Mouse (Mus musculus): ENCODE results near the gene Slc27a4.

Gene Slc27a4

DNA sequence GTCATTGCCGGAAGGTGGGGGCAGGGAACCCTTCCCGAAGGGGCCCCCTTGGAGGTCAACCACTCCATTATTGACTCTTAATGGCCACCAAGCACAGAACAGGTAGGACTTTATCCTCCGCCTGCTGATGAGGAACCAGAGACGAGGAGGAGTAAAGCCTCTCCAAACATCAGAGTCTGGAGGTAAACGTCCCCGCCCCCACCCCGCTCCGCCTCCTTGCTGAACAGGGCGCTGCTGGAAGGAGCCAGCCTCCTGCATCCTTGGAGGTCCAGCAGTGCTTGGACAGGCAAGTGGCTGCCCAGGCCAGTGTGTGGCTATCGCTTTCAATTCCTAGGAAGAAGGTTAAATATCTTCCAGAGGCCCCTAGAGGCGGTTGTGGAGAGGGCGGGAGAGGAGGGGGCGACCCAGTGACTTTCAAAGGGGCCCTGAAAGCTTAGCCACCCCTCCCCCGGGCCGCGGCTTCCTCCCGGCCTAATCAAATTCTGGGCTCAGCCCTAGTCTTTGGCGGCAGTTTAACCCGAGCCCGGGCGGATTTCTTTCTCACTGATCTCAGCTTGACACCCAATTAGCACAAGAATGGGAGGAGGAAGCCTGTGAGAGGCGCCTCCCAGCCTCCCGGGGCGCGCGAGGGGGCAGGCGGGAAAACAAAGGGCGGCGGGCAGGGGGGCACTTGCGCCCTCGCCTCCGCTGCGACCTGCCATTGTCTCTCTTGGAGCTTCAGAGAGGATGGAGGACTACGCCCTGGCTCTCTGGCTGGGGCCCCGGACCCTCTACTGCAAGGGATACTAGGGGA is 17.8 kb downstream of the Slc27a4 start, which contains the start of gene Urm1:
Gene Urm1, plus strand, starts transcription at position 51 of the 793 bp plus-strand sequence.
- peak in 1 of 2 experiments; percentile 42 for DNase-seq (ENCODE audit: low spot score in 2 of 2)

DNA sequence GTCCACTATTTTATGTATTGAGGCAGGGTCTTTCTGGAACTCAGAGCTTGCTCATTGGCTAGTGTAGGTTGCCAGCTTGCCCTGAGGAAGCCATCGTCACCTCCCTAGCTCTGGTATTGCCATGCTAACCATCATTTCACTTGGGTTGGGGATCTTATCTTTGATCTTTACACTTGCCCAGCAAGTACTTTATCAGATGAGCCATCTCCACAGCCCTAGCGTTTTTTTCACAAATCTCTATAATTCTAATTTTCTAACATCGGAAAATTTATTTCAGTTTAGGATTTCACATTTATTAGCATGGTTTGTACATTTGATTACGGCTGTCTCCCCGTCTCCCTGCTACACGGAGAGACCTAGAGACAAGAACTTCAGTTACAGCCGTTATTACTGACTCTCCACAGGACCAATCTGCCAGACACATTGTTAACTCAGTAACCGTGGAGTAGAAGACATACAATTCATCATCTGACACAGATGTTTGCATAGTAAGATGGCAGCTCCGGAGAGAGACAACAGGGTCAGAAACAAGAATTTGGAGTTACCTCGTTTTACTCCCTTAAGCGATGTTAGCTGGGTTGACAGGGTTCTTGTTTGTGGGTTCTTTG is 24.0 kb downstream of the Slc27a4 start:
- DNase-seq (ENCODE audit: low spot score in 2 of 2), result no peak

DNA sequence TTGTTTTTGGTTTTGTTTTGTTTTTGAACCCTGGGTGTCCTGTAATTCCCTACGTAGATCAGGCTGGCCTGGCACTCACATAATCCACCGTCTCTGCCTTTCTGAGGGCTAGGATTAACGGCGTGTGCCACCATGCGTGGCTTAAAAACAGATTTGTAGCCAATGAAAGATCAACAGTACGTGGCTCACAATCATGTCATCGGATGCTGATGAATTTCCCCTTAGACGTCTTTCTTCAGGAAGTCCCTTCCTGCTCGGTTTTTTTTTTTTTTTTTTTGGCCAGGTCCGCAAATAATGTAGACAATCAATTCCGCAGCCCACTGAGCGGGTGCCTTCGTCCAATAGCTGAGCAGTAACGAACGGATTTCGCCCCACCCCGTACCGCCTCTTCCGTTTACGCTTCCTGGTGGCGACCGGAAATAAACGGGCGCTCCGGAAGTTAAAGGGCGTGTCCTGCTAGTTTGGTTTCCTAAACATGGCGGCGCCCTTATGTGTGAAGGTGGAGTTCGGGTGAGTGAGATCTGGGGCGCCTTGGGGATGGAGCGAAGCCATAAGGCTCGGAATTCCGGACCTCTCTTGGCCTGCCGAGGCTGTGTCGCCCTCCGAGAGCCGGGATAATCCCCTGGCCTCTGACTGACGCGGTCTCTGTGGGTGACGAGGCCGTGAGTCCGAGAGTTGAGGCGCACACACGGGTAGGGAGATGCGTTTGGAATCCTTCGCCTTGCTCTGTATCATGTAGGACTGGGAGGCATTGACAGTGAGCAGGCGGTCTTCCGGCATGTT is 24.7 kb downstream of the Slc27a4 start:
- peak; percentile 94 to 97 for DNase-seq (ENCODE audit: low spot score in 2 of 2)

DNA sequence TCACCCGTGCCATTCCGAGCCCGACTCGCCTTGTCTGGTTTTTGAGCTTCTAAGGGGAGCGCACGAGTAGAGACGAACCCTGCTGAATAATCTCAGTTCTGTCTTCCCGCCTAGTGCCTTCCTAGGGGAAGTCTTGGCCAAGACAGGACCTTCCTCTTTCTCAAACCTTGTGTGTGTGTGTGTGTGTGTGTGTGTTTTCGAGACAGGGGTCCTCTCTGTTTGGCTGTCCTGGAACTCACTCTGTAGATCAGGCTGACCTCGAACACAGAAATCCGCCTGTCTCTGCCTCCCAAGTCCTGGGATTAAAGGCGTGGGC is 25.2 kb downstream of the Slc27a4 start:
- no peak for DNase-seq (ENCODE audit: low spot score in 2 of 2)

DNA sequence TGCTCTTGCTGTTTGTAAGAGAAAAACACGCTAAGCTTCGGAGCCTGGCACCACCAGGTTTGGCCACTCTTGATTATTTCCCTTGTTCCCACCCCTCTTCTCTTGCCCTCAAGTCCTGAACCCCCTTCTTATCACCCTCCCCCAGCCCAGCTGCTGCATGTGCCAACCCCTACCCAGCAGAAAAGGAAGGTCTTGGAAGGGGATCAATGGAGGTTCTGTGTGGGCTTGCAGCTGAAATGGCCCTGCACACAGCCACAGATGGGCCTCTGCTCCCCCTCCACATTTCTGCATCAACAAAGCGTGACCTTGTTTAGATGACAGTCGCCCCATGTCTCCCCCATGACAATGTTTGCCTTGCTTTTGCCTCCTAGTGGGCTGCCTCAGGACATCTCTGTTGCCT is 28.7 kb downstream of the Slc27a4 start:
- DNase-seq (ENCODE audit: low spot score in 2 of 2), result peak in 1 of 2 experiments; percentile 36

DNA sequence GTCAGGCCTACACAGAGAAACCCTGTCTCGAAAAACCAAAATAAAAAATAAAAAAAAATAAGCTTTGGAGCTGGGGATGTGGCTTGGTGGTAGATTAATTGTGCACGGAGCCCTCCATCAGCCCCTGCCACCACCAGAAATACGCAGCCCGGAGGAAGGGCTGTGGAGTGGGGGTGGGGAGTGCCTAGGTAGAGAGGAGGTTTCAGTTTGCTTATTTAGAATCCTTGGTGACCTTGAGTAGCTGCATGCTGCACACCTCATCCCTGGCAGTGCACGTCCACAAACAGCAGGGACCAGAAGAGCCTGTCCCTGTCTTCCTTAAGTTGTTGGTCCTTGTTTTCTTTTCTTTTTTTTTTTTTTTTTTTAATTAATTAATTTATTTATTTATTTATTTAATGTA is 31.4 kb downstream of the Slc27a4 start:
- no peak for DNase-seq (ENCODE audit: low spot score in 2 of 2)

DNA sequence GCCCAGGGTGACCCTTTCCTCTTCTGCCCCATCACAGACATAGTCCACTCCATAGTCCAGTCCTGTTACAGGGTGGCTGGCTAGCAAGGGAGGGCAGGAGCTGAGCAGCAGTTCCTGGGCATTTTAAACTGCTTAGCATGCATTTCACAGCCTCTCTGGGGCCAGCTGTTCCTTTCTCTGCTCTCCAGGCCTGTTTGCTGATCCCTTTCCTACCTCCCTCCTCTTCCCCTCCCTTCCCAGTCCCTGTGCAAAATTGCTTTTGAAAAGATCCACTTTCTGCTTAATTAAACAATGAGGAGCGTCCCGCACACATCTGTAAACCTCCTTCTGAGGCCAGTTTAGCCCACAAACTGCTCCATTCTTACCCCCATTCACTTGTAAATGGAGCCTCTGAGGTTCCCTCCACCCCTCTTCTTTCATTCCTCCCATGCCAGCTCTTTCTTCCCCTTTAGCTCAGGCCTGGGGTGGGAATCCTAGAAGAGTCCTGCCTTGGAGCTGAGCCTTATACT is 33.0 kb downstream of the Slc27a4 start:
- DNase-seq (ENCODE audit: low spot score in 2 of 2), result no peak

DNA sequence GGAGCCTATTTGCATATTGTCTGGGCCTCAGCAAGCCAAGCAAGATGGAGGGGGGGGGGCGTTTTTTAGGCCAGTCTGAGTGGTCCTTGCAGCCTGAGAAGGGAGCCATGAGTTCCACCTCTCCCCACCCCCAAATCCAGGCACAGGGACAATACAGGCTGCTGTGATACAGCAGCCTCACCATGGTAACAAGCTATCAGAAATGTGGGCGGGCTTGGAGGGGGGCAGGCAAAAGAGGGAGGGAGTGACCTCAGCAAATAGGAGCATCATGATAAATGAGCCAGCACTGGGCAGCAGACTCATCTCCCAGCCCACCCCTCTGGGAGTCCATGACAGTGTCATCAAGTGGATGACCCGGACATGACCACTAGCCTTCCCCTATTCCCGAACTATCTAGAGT is 37.0 kb downstream of the Slc27a4 start:
- no peak for DNase-seq (ENCODE audit: low spot score in 2 of 2)

DNA sequence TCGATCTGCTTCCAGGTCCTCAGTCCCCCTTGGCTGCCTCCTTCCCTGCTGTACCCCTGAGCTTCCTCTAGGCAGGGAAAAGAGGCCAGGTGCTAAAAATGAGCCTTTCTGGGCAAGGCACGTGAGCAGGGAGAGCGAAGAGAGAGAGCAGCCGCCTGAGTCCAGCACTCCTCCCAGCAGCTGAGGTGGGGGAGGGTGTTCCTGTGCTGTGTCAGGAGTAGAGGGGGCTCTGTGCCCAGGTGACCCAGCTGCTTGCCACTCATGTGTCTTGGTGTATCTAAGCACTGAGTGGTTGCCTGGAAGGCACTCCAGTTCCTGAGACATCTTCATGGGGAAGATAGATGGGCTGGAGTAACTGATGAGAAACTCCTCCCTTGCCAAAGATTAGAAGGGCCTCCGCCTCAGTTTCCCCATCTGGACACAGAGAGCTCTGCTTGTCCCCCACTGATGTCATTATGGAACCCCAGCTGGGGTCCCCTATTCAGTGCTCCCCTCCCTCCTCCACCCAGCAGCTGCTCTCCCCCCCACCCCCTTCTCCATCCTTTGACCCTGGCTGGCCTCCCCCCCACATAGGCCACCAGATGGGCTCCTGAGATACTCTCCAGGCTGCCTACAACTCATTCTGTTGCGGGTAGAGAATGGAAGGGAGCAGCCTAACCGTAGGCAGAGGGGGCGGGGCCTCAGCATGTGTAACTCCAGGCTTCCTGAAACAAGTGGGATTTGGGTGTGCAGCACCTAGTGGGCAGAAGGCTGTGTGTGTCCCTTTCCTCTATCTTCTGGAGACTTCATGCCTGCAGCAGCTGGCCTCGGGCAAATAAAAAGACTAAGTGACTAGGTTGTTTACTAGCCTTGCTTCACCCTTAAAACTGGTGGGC is 41.0 kb downstream of the Slc27a4 start:
- peak; percentile 48 to 59 for DNase-seq (ENCODE audit: low spot score in 2 of 2)

DNA sequence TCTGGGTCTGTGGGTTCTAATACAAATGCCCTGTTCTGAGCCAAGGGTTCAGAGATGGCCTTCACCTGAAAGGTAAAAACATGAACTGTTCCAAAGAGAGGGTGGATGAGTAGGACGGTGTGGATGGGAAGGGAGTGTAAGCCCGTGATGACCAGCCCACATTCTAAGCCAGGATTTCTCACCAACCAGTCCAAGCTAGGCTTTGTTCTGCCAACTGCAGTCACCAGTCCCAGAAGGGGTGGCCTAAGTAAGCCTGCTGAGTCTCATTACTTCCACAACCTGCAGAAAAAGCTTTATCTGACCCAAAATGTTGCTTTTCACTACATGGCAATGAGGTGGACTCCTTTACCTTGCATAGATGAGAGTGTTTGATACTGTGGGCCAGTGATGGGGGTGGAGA is 41.7 kb downstream of the Slc27a4 start:
- DNase-seq (ENCODE audit: low spot score in 2 of 2), result no peak

DNA sequence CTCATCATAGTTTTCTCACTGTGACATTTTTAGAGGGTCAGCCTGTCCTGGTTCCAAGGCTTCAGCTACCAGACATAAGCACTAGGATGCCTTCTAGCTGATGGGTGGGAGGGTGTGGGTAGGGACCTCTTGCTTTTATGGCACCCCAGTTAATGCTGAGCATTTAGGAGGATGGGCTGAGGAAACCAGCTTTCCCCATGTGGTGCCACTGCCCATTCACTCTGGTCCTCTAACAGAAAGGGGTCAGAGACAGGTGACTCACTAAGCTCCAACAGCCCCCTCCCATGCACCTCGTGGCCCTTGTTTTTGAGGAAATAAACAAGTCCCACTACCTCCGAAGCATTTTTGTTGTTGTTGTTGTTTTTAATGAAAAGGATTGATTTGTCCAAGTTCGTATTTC is 42.2 kb downstream of the Slc27a4 start:
- no peak for DNase-seq (ENCODE audit: low spot score in 2 of 2)

DNA sequence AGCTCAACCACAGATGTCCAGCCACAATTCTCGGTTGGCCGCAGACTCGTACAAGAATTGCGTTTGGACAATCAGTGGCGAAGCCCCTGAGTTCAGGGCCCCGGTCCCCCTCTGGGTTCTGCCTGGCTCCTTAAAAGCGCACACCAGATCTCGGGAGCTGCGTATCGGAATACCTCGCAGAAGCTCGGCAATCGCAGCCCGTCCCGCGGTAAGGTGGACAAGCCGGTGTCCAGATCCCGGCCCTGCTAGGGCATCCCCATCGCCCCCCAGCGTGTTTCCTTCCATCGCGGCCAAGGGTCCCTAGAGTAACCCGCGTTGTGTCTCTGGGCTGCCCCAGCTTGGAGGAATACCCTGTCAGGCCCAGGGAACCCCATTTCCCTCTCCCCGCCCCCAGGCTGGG is 43.2 kb downstream of the Slc27a4 start:
- DNase-seq (ENCODE audit: low spot score in 2 of 2), result no peak

DNA sequence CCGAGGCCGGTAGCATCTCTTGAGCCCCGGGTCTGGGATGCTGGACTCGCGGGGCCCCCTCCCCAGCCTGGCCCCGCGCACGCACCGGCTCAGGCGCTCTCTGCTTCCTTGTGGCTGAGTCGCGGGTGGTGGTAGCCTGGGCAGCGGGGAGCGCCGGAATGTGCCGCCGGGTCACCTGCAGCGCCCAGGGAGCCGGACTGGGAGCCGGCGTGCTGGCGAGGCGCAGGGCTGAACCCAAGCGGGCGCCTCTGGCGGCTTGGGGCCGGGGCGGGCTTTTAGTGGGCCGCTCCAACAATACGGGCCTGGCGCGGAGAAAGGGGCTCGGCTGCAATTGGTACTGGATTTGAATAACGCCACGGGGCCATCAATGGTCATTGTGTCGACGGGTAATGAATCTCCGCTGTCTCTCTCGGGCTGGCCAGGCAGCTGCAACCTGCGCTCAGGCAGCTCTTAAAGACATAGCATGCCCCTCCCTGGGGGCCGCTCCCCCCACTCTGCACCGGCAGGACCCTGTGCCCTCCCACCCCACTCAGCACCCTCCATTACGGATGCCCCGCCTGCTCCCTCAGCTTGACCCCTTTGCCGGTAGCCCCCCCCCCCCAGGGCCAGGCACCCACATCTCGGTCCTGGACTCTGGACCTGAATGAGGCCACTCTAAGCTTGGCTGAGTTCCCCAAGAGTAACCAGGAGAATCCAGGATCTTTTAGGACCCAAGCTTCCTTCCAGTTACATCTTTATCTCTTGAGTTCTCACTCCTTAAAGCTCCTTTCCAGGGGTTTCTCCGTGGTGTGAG is 43.8 kb downstream of the Slc27a4 start:
- peak in 1 of 2 experiments; percentile 34 for DNase-seq (ENCODE audit: low spot score in 2 of 2)

DNA sequence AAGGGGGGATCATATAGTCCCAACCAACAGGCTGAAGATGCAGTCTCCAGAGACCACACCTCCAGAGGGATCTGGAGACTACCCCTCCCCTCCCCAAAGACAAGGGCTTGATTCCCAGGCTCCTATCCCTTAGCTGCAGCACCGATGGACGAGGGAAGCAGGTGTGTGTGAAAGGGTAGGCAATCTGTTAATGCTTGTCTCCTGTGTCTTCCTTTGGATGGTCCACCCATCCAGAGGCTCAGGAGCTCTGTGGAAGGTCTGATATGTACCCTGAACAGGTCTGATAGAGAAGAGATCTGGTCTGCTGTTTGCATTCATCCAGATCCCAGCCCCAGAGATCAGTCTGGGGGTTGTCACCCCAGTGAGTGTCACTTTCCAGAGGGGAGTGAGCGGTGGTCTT is 44.5 kb downstream of the Slc27a4 start:
- DNase-seq (ENCODE audit: low spot score in 2 of 2), result no peak

DNA sequence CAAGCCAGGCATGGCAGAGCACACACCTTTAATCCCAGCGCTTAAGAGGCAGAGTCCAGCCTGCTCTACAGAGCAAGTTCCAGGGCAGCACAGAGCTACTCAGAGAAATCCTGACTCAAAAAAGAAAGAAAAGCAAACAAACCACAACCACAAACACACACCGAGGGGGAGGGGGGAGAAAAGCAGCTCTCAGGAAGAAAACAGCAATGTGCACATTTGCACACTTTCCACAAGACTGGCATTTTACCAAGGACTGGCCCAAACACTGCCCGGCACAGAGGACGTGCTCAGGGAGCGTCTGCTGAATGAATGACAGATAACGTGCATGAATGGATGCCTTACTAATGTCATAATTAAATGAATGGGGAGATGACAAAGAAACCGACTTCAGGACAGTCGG is 46.6 kb downstream of the Slc27a4 start:
- DNase-seq (ENCODE audit: low spot score in 2 of 2), result no peak

DNA sequence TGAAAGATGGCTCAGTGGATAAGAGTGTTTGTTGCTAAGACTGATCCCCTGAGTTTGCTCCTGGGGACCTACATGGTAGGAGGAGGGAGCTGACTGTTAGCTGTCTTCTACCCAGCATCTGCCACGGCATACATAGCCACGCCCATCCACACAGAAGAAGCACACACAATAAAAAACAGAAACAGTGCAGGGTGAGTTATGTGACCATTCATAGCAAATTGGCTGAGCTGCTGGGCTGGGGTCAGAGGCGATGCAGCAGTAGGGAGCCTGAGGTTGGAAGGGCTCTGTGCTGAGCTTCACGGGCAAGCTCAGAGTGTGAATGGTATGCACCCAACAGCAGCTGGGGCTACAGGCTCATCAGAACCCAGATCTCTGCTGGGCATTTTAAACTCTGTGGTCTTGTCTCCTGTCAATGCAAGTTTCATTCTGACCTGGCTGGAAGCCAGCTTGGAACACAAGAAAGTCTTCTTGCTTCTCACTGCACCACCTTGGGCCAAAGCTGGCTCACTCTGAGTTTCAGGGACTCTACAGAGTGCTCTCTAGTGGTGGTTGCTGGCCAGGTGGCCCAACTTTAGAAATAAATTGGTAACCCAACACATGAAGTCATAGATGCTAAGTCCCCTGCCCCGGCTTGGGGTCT is 47.5 kb downstream of the Slc27a4 start:
- no peak for DNase-seq (ENCODE audit: low spot score in 2 of 2)

DNA sequence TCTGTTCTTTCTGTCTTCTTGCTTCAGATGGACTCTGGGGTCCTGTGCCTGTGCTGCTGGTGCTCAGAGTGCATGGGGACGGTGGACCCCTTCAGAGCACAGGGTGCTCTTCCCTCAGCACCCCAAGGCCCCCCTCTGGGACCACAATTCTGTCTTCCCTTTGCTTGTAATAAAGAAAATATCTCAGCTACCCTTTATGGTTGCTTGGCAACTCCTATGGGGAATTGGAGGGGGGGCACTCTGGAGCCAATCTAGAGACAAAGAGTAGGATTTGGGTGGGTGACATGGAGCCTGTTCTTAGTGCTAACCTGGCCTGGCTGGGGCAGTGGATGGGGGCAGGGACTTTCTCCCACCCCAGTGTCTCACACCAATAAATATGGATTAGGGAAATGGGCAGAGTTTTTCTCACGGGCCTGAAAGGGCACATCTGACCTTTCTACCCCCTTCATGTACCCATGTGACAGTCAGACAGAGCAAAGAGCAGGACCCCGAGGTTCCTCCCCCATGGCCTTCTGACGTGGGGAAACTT is 50.6 kb downstream of the Slc27a4 start:
- no peak for DNase-seq (ENCODE audit: low spot score in 2 of 2)

DNA sequence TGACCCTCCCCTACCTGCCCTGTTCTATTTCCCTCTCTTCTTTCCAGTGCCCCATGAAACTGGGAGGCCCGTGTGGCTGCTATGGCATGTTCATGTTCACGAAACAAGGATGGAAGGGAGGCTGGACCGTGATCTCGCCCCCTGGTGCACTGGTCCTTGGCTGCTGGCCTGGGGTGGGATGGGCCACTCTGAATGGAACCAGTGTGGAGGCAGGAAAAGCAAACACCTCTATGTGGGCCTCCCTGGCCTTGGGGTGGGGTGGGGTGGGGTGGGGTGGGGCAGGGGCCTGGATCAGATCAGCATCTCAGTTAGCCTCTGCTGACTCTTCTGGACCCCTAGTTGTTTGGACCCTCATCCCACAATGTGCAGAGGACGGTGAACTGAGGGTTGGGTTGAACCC is 51.3 kb downstream of the Slc27a4 start:
- DNase-seq (ENCODE audit: low spot score in 2 of 2), result no peak

DNA sequence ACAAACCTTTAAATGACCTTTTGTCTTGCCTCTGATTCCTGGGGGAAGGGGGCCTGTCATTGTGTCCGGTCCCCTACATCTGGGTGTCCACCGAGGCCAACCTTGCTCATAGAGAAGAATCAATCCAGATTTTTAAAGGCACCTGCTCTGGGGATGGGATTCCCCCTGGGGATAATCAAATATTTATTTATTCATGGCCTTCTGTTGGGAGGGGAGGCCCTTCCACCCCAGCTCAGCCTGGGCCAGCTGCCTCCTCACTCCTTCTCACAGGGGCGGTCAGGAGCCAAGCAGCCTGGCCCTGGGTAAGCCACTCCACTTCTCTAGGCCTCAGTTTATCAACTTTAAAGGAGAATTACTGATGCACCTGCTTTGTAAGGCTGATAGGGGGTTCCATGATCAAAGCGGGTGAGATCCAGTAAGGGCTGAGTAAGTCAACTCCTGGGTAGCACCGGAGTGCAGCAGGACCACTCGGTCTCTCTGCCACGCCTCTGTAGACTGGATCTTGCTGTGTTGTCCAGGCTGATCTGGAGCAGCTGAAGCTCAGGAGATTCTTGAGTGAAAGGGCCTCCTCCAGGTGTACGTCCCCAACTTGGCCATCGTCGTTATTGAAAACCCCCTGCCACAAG is 53.3 kb downstream of the Slc27a4 start:
- DNase-seq (ENCODE audit: low spot score in 2 of 2), result no peak

All from right cerebral cortex, postnatal 36 days (tissue).